Mouse (Mus musculus) brain, embryonic 14.5 days (tissue): ENCODE data around the gene Gm28051. TPM values are rescaled to one million over a fixed set of nuclear protein-coding genes. Genes with fewer than 3 reads are reported as not detected.

Experiments used
- DNase-seq: peaks from one replicate; pipeline ENCODE4 v3.0.0-alpha.2; 2011; ENCODE audit warnings: low read depth
- CTCF ChIP-seq: fragments of 200-500 bp; IDR thresholded peaks from 2 replicates; pipeline ENCODE4 v1.5.1; 2012; ENCODE audit warnings: inconsistent platforms, mild to moderate bottlenecking, moderate library complexity, borderline replicate concordance; ENCODE audit not compliant: insufficient read depth, insufficient read length; ENCODE audit errors: extremely low read depth
- POLR2A ChIP-seq: fragments of 200-500 bp; IDR thresholded peaks from 2 replicates; pipeline ENCODE4 v1.6.1; 2012; ENCODE audit warnings: mild to moderate bottlenecking, inconsistent platforms, borderline replicate concordance; ENCODE audit not compliant: poor library complexity, insufficient read depth, insufficient read length, severe bottlenecking; ENCODE audit errors: extremely low read depth
- polyA plus RNA-seq: library from polyadenylated mRNA; depleted of rRNA; stranded (reverse); fragments of >200 nt; gene quantifications from 2 replicates; pipeline ENCODE4 v1.2.3, GENCODE M21; 2012

Gm28051 gene
- polyA plus RNA-seq, 1 experiment = not detected

GRCm38 (mm10) chr12:102739096-102739495 is 18.5 kb downstream of the Gm28051 start:
- no peak for TF ChIP-seq POLR2A
- no peak for TF ChIP-seq CTCF
- DNase-seq = no peak

GRCm38 (mm10) chr12:102733381-102733780 is 24.2 kb downstream of the Gm28051 start:
- DNase-seq = peak; percentile 51
- TF ChIP-seq POLR2A (no peak), CTCF (peak; percentile 71)

GRCm38 (mm10) chr12:102730798-102731619 is 26.6 kb downstream of the Gm28051 start:
- TF ChIP-seq CTCF (no peak), POLR2A (no peak)
- DNase-seq = peak; percentile 64

- peak; percentile 98 for DNase-seq
- no peak for TF ChIP-seq CTCF
- no peak; the same call in 1 of the 2 replicates for TF ChIP-seq POLR2A
Measured at GRCm38 (mm10) chr12:102729855-102730797, 27.4 kb downstream of the Gm28051 start.

- DNase-seq = peak; percentile 39
Measured at GRCm38 (mm10) chr12:102725761-102726175, 31.8 kb downstream of the Gm28051 start.

GRCm38 (mm10) chr12:102725146-102725545 is 32.4 kb downstream of the Gm28051 start:
- TF ChIP-seq POLR2A (no peak), CTCF (no peak)
- no peak for DNase-seq

More at GRCm38 (mm10) chr12:102725761-102726175, 31.8 kb downstream of the Gm28051 start:
- no peak for TF ChIP-seq CTCF
- no peak for TF ChIP-seq POLR2A

GRCm38 (mm10) chr12:102723861-102724260 is 33.7 kb downstream of the Gm28051 start:
- TF ChIP-seq CTCF (no peak), POLR2A (no peak)
- peak; percentile 58 for DNase-seq

GRCm38 (mm10) chr12:102722966-102723365 is 34.6 kb downstream of the Gm28051 start:
- no peak for DNase-seq
- TF ChIP-seq POLR2A (no peak), CTCF (no peak)

GRCm38 (mm10) chr12:102722451-102722850 is 35.1 kb downstream of the Gm28051 start:
- TF ChIP-seq CTCF = no peak
- no peak for TF ChIP-seq POLR2A
- no peak for DNase-seq

GRCm38 (mm10) chr12:102719552-102720315 is 37.8 kb downstream of the Gm28051 start:
- TF ChIP-seq CTCF = peak; percentile 79
- no peak for TF ChIP-seq POLR2A
- DNase-seq = peak; percentile 85
